Mouse (Mus musculus) heart, adult 2 months (tissue): Measurements from ENCODE around the gene Arid1a.

Experiments used
- CTCF ChIP-seq: fragments of 200-600 bp; IDR thresholded peaks from 2 replicates; pipeline ENCODE4 v1.8.1; 2022; ENCODE audit warnings: antibody characterized with exemption, mild to moderate bottlenecking, moderate library complexity
- EP300 ChIP-seq: fragments of 200-500 bp; IDR thresholded peaks from 2 replicates; pipeline ENCODE4 v1.6.1; 2011; ENCODE audit warnings: low read depth, low read length, control low read depth; ENCODE audit not compliant: insufficient read depth
- POLR2A ChIP-seq: fragments of 200-500 bp; IDR thresholded peaks from 2 replicates; pipeline ENCODE4 v1.6.1; 2011; ENCODE audit warnings: mild to moderate bottlenecking, low read depth, low read length, control low read depth; ENCODE audit not compliant: insufficient read depth

DNA sequence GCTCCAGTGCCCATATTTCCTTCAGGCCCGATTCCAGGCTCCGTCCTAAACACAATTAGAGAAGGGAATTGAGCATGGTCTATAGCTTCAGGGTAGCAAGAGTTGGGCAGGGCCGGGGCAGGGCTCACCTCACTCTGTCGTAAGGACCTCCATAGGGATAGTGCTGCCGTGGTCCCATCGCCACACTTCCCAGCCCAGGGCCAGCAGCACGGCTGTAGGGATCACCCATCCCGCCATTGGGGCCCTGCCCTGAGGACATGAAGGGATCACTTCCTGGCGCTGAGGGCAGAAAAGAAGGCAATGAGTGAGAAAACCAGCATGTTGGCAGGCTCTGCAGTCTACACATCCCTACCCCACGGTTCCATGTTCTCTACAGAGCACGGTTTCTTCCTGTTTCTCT, 70.1 kb downstream of the Arid1a start:
- TF ChIP-seq CTCF (no peak), POLR2A (no peak), EP300 (no peak)
